Comparison of ENCODE assay signal across 9 mouse cellular contexts in the genomic region with DNA sequence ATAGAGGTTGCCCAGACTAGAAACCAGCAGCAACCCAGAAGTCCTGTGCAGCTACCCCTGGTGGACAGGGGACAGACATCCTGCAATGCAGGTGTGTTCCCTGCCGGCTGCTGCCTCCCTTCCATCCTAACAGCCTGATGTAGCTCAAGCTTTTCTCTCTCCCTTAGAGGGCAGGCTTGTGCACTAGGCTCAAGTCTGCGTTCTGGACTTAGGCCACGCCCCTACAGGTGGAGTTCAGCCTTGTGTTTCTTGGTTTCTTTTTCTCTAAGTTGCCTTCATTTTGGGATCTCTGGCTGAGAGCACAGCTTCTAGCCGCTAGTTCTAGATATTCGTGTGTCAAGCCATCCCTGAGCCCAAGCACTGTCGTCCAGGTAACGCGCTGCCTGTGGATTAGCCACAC. TPM values are rescaled to one million over a fixed set of nuclear protein-coding genes. Genes with fewer than 3 reads are reported as not detected.
DNase-seq lines count a peak whose midpoint lies in the region; ATAC-seq and TF ChIP-seq lines count a peak whose summit lies in the region.
"Had no signal": no experiment of that assay in that cellular context is flagged by ENCODE, and none has a peak within 500 bp of the region (broad histone marks: within the 10 kb centered on the region; RNA-seq: fewer than 3 reads in every experiment).

No protein-coding gene starts in this region.

- peak; percentile 77 for ATAC-seq in erythroid progenitor cell, adult 5-6 weeks (replicated peaks; ENCODE audit: low FRiP score, poor library complexity, severe bottlenecking)

- H3K36me3 ChIP-seq in spleen, adult 2 months (ENCODE audit: control insufficient read depth, insufficient read depth, low read length): no peaks in the 10 kb centered on the region
- H3K36me3 ChIP-seq: midbrain, embryonic 12.5 days had no signal

- no peak for TF ChIP-seq POLR2A in spleen, adult 2 months (IDR thresholded peaks at IDR 0.05; ENCODE audit: low read depth, low read length)
- TF ChIP-seq POLR2A in lung, adult 2 months (IDR thresholded peaks at IDR 0.05; ENCODE audit: borderline replicate concordance, extremely low read depth, low read depth, low read length): no peak

- peak; percentile 16 to 45 for DNase-seq in spleen, adult 2 months (ENCODE audit: low read depth in 1 of 2, low spot score in 2 of 2)
- no peak for DNase-seq in spleen, postnatal 4 days (ENCODE audit: low spot score in 2 of 2)
- peak; percentile 24 for DNase-seq in lung, adult 2 months
- peak; percentile 39 to 52 for DNase-seq in thymus, postnatal 36 days
- DNase-seq in adrenal gland, adult 18-20 months (ENCODE audit: low spot score in 2 of 2): no peak
- no peak for DNase-seq in right cerebral cortex, postnatal 36 days (ENCODE audit: low spot score in 2 of 2)
- DNase-seq in testis, postnatal 14 days (ENCODE audit: low spot score): no peak

- H3K27ac ChIP-seq in spleen, adult 2 months (ENCODE audit: insufficient read depth, low read length): peak overlapping the region; percentile 33; the same call in 1 of the 2 replicates
- H3K27ac ChIP-seq: midbrain, embryonic 12.5 days had no signal

- H3K4me1 ChIP-seq in spleen, adult 2 months (ENCODE audit: control insufficient read depth, insufficient read depth, insufficient read length): peaks cover 29% of the 10 kb centered on the region; the same call in 1 of the 2 replicates
- peaks cover 20% of the 10 kb centered on the region for H3K4me1 ChIP-seq in lung, adult 2 months (ENCODE audit: control insufficient read depth, insufficient read depth, low read length)

- no peak overlapping the region; the same call in 1 of the 2 replicates for H3K4me3 ChIP-seq in spleen, adult 2 months (ENCODE audit: extremely low read depth, insufficient read depth, insufficient read length)
- peak overlapping the region; percentile 27 for H3K4me3 ChIP-seq in lung, adult 2 months (replicated peaks; ENCODE audit: extremely low read depth, low read depth, low read length)
- H3K4me3 ChIP-seq: midbrain, embryonic 12.5 days had no signal

- 49% methylated on average over 8 of the region's 8 CpGs for WGBS in spleen, adult 2 months
- 49% methylated on average over 8 of the region's 8 CpGs for WGBS in lung, adult 2 months

- peak; percentile 18; the same call in 1 of the 2 replicates for TF ChIP-seq CTCF in spleen, adult 2 months (IDR thresholded peaks at IDR 0.05; ENCODE audit: extremely low read depth, insufficient read depth, insufficient read length, insufficient replicate concordance)
- peak; percentile 48 for TF ChIP-seq CTCF in lung, adult 2 months (IDR thresholded peaks at IDR 0.05; ENCODE audit: insufficient read depth, low read length)

- H3K27me3 ChIP-seq in spleen, adult 2 months (ENCODE audit: control insufficient read depth, insufficient read depth, low read length): no peaks in the 10 kb centered on the region
- H3K27me3 ChIP-seq: midbrain, embryonic 12.5 days had no signal

RNA-seq across cellular contexts. Expression of a gene that starts 31.9 kb away (rescaled TPM):
- polyA plus RNA-seq in spleen, adult 2 months (2012; rRNA removed): 22.7 and 29.1 TPM in 2 replicates
- total RNA-seq in erythroid progenitor cell, adult 5-6 weeks (2015; ENCODE audit: low replicate concordance): 10.8 and 13.4 TPM in 2 replicates
- 11.6 and 13.9 TPM in 2 replicates for total RNA-seq in erythroid progenitor cell, adult 5-6 weeks (2017; ENCODE audit: low replicate concordance)
- polyA plus RNA-seq in lung, adult 2 months (2012; rRNA removed): 21.3 and 22.4 TPM in 2 replicates
- total RNA-seq in adrenal gland, adult 18-20 months (2021): 10 to 100 TPM; 20.4 to 24.5 TPM

Comparison
In these comparisons a context has a peak if more than half of its experiments do, and no peak if none do; other contexts are left out.
1. DNase-seq: peak in spleen, adult 2 months (2 of 2), lung, adult 2 months (single experiment) and thymus, postnatal 36 days (2 of 2); none in spleen, postnatal 4 days (0 of 2), adrenal gland, adult 18-20 months (0 of 2), right cerebral cortex, postnatal 36 days (0 of 2) and testis, postnatal 14 days (single experiment).